Mouse (Mus musculus) E14TG2a.4 (cell line): Measurements from ENCODE around the gene Bcl11b.

Source experiments
- CTCF ChIP-seq: conservative IDR thresholded peaks from 2 replicates; pipeline ENCODE4 v1.5.1; 2014; ENCODE audit warnings: low read length
- POU5F1 ChIP-seq: IDR thresholded peaks from 2 replicates; pipeline ENCODE4 v1.6.1; 2014; ENCODE audit warnings: low read length, borderline replicate concordance

GRCm38 (mm10) chr12:107976571-107977001 lies 26.8 kb downstream of the Bcl11b start:
- TF ChIP-seq CTCF (no peak), POU5F1 (no peak)
